Mouse (Mus musculus): Measurements from ENCODE around the gene Btg2. TPM values are rescaled to one million over a fixed set of nuclear protein-coding genes. Genes with fewer than 3 reads are reported as not detected.

Btg2 gene
- total and polyA plus RNA-seq, 3 experiments, result 7.2 to 19.7 (median 11.6) TPM

DNA sequence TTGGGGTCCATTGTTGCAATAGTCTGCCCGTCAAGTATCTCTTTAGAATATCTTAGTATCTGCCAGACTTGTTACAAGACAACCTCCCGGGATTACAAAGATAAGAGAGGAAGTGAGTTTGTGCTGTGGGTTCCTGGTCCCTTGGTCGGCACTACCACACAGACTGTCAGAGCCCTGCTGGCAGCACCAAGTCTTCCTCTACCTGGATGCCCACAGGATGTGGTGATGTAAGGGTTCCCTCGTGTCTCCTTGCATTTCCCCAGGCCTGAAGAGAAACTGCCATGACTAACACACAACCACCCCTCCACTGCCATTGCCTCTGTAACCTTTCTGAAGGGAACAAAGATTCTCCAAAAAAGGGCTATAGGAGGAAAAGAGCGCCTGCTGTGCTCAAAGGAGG, 52.9 kb downstream of the Btg2 start:
- Histone ChIP-seq H3K4me2 (ENCODE audit: insufficient read depth, low read depth, poor library complexity, severe bottlenecking) (no peak overlapping the region), H3K27me3 (replicated peaks) (peaks cover 91% of the 10 kb centered on the region), H3K36me3 (replicated peaks in 1 of 2; ENCODE audit: control insufficient read depth in 1 of 2, insufficient read depth in 1 of 2, low read length in 1 of 2) (no peaks in the 10 kb centered on the region), H3K9ac (ENCODE audit: insufficient read depth, low read depth) (no peak overlapping the region), H3K27ac (ENCODE audit: insufficient read depth, low read depth) (no peak overlapping the region), H3K4me1 (ENCODE audit: control insufficient read depth in 1 of 2, insufficient read depth in 2 of 2) (no peaks in the 10 kb centered on the region), H3K9me3 (replicated peaks; ENCODE audit: low read length) (peaks cover 5% of the 10 kb centered on the region), H3K79me2 (replicated peaks; ENCODE audit: control insufficient read depth, extremely low read depth, insufficient read depth, poor library complexity, severe bottlenecking) (no peaks in the 10 kb centered on the region), H3K4me3 (replicated peaks in 1 of 3; ENCODE audit: low read depth in 2 of 3, low read length in 2 of 3, poor library complexity in 1 of 3) (no peak overlapping the region)
- DNase-seq (ENCODE audit: extremely low read depth), result no peak
- dilution Hi-C loops (cut with MboI; ENCODE audit: extremely low pct_ligation_motif_present, extremely low pct_unique_long_range_greater_than_20kb, low sequenced_read_pairs) (no loop called here), in situ Hi-C loops (cut with MboI; ENCODE audit: low pct_ligation_motif_present, low pct_unique_long_range_greater_than_20kb, low sequenced_read_pairs) (no loop called here)
- TF ChIP-seq RAD21 (IDR thresholded peaks at IDR 0.05; ENCODE audit: low read depth, low read length) (no peak), CHD1 (IDR thresholded peaks at IDR 0.05; ENCODE audit: low read depth, low read length) (no peak), GABPA (IDR thresholded peaks at IDR 0.05; ENCODE audit: insufficient replicate concordance, low read depth, low read length) (no peak), ZKSCAN1 (IDR thresholded peaks at IDR 0.05; ENCODE audit: borderline replicate concordance, low read depth, low read length) (no peak), BHLHE40 (IDR thresholded peaks at IDR 0.05; ENCODE audit: low read depth, low read length) (no peak)

Other genes starting within 250 kb of the Btg2 start
- gene Optc, start 171.1 kb downstream of the Btg2 start, total RNA-seq (2012; rRNA removed), result not detected in 2 replicates
- gene Optc, start 171.1 kb downstream of the Btg2 start, total RNA-seq (2014; rRNA removed), result not detected in 2 replicates
- not detected in 2 replicates for gene Optc, start 171.1 kb downstream of the Btg2 start, polyA plus RNA-seq (2012; ENCODE audit: insufficient read length, low read depth)
- gene Prelp, start 157.7 kb downstream of the Btg2 start, total RNA-seq (2012; rRNA removed), result not detected in 2 replicates
- not detected in 2 replicates for gene Prelp, start 157.7 kb downstream of the Btg2 start, total RNA-seq (2014; rRNA removed)
- not detected in 2 replicates for gene Prelp, start 157.7 kb downstream of the Btg2 start, polyA plus RNA-seq (2012; ENCODE audit: insufficient read length, low read depth)
- not detected in 2 replicates for gene Fmod, start 41.9 kb downstream of the Btg2 start, total RNA-seq (2012; rRNA removed)
- not detected in 2 replicates for gene Fmod, start 41.9 kb downstream of the Btg2 start, total RNA-seq (2014; rRNA removed)
- not detected in 2 replicates for gene Fmod, start 41.9 kb downstream of the Btg2 start, polyA plus RNA-seq (2012; ENCODE audit: insufficient read length, low read depth)
- 0.25 and 0.71 TPM in 2 replicates for gene Chit1, start 32.1 kb upstream of the Btg2 start, total RNA-seq (2012; rRNA removed)
- 0.28 and 0.47 TPM in 2 replicates for gene Chit1, start 32.1 kb upstream of the Btg2 start, total RNA-seq (2014; rRNA removed)
- gene Chit1, start 32.1 kb upstream of the Btg2 start, polyA plus RNA-seq (2012; ENCODE audit: insufficient read length, low read depth), result 0.18 and 0.36 TPM in 2 replicates
- 1.5 and 1.7 TPM in 2 replicates for gene Chil1, start 103.1 kb upstream of the Btg2 start, total RNA-seq (2012; rRNA removed)
- gene Chil1, start 103.1 kb upstream of the Btg2 start, total RNA-seq (2014; rRNA removed), result 6.1 and 6.3 TPM in 2 replicates
- gene Chil1, start 103.1 kb upstream of the Btg2 start, polyA plus RNA-seq (2012; ENCODE audit: insufficient read length, low read depth), result 6.7 and 10.2 TPM in 2 replicates
- 0.25 TPM in 2 replicates for gene Mybph, start 114.3 kb upstream of the Btg2 start, total RNA-seq (2012; rRNA removed)
- gene Mybph, start 114.3 kb upstream of the Btg2 start, total RNA-seq (2014; rRNA removed), result 0.51 and 0.62 TPM in 2 replicates
- 2.4 and 3.0 TPM in 2 replicates for gene Mybph, start 114.3 kb upstream of the Btg2 start, polyA plus RNA-seq (2012; ENCODE audit: insufficient read length, low read depth)
- not detected in 2 replicates for gene Adora1, start 156.3 kb upstream of the Btg2 start, total RNA-seq (2012; rRNA removed)
- not detected in 2 replicates for gene Adora1, start 156.3 kb upstream of the Btg2 start, total RNA-seq (2014; rRNA removed)
- gene Adora1, start 156.3 kb upstream of the Btg2 start, polyA plus RNA-seq (2012; ENCODE audit: insufficient read length, low read depth), result 0.10 and 0.20 TPM in 2 replicates
- not detected in 2 replicates for gene Myog, start 210.9 kb upstream of the Btg2 start, total RNA-seq (2012; rRNA removed)
- not detected in 2 replicates for gene Myog, start 210.9 kb upstream of the Btg2 start, total RNA-seq (2014; rRNA removed)
- not detected in 2 replicates for gene Myog, start 210.9 kb upstream of the Btg2 start, polyA plus RNA-seq (2012; ENCODE audit: insufficient read length, low read depth)

Measured in CH12.LX (cell line).